Comparison of ENCODE assay signal across 9 mouse cellular contexts in the genomic region with DNA sequence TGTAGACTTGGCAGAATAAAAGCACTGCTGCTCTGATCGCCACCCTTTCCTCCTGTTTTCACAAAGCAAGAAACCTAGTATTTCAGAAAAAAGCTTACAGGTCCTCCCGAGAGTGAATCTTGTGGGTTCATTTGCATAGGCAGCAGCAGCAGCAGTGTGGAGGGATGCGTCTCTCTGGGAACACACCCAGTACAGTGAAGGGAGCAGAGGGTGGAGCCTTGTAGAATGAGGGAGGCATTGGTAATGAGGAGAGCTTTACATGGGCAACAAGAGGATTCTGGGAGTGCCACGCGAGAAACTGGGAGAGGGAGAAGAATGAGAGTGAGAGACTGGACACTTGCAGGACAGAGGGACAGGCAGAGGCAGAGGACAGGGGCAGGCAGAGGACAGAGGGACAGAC. TPM values are rescaled to one million over a fixed set of nuclear protein-coding genes. Genes with fewer than 3 reads are reported as not detected.
DNase-seq lines count a peak whose midpoint lies in the region; ATAC-seq lines count a peak whose summit lies in the region.
"Had no signal": no experiment of that assay in that cellular context is flagged by ENCODE, and none has a peak within 500 bp of the region (broad histone marks: within the 10 kb centered on the region; RNA-seq: fewer than 3 reads in every experiment).

No protein-coding gene starts in this region.

- H3K27me3 ChIP-seq in liver, embryonic 12.5 days (replicated peaks), result peaks cover 5% of the 10 kb centered on the region; the same call in 1 of the 2 replicates
- H3K27me3 ChIP-seq: intestine, embryonic 15.5 days had no signal

- H3K36me3 ChIP-seq in liver, embryonic 12.5 days, result peaks cover 9% of the 10 kb centered on the region; the same call in 1 of the 2 replicates
- H3K36me3 ChIP-seq: heart, embryonic 10.5 days; intestine, embryonic 15.5 days had no signal

- peak overlapping the region; percentile 55 for H3K27ac ChIP-seq in liver, embryonic 12.5 days
- H3K27ac ChIP-seq: intestine, embryonic 15.5 days had no signal

- intact Hi-C loops in left cerebral cortex, postnatal 36 days (cut with DNase I), result no loop called here
- intact Hi-C loops in left cerebral cortex, postnatal 10 days (cut with DNase I), result loop anchor here (5.0 kb wide), 1 partner anchor 73 kb away; no protein-coding TSS in a partner anchor

- peak overlapping the region; percentile 51 for H3K9ac ChIP-seq in liver, embryonic 12.5 days
- H3K9ac ChIP-seq: intestine, embryonic 15.5 days had no signal

- no peak overlapping the region for H3K4me3 ChIP-seq in liver, embryonic 12.5 days
- H3K4me3 ChIP-seq: heart, embryonic 10.5 days; intestine, embryonic 15.5 days had no signal

- no peaks in the 10 kb centered on the region for H3K9me3 ChIP-seq in liver, embryonic 12.5 days (replicated peaks)
- H3K9me3 ChIP-seq: heart, embryonic 10.5 days; intestine, embryonic 15.5 days had no signal

- peak; percentile 27 to 32 for DNase-seq in left cerebral cortex, postnatal 36 days (ENCODE audit: low spot score in 2 of 2)
- no peak for DNase-seq in left cerebral cortex, postnatal 10 days (ENCODE audit: extremely low spot score in 1 of 2, low spot score in 2 of 2)
- DNase-seq in A20 (ENCODE audit: low read depth, low spot score), result peak; percentile 30
- peak; percentile 86 for DNase-seq in ES-CJ7 (ENCODE audit: low read depth, low spot score)
- DNase-seq in urinary bladder, postnatal 10 days (ENCODE audit: low spot score), result no peak
- no peak for DNase-seq in layer of hippocampus, postnatal 14 days (ENCODE audit: low spot score in 2 of 2)

- no peak for ATAC-seq in liver, embryonic 12.5 days
- ATAC-seq: intestine, embryonic 15.5 days had no signal

- H3K4me1 ChIP-seq in liver, embryonic 12.5 days, result peaks cover 49% of the 10 kb centered on the region

- H3K4me2 ChIP-seq in liver, embryonic 12.5 days, result peak overlapping the region; percentile 36
- H3K4me2 ChIP-seq: intestine, embryonic 15.5 days had no signal

- whole genome bisulfite sequencing in liver, embryonic 12.5 days (ENCODE audit: insufficient replicate concordance), result 24% methylated on average over 5 of the region's 5 CpGs

RNA-seq across cellular contexts. Expression of a gene that starts 2.7 kb away (rescaled TPM):
- 100 to 1,000 TPM in 1 of 2 experiments, 10 to 100 TPM in 1; 90.5 to 103 TPM for total RNA-seq in left cerebral cortex, postnatal 36 days (2021)
- total RNA-seq in left cerebral cortex, postnatal 10 days (2021), result 10 to 100 TPM; 90.0 to 99.6 TPM
- 10.5 and 12.8 TPM in 2 replicates for polyA plus RNA-seq in liver, embryonic 12.5 days (2016; fragmentation: Nextera tagmentation; extraction: Ambion mirVana)
- total RNA-seq in layer of hippocampus, postnatal 14 days (2021), result 100 to 1,000 TPM in 1 of 2 experiments, 10 to 100 TPM in 1; 98.2 to 104 TPM

RNA-seq across cellular contexts. Expression of a gene that starts 31.4 kb away (rescaled TPM):
- total RNA-seq in left cerebral cortex, postnatal 36 days (2021), result 10 to 100 TPM; 14.5 to 15.9 TPM
- 1 to 10 TPM; 9.5 to 9.6 TPM for total RNA-seq in left cerebral cortex, postnatal 10 days (2021)
- polyA plus RNA-seq in liver, embryonic 12.5 days (2016; fragmentation: Nextera tagmentation; extraction: Ambion mirVana), result 0.11 and 0.37 TPM in 2 replicates
- total RNA-seq in layer of hippocampus, postnatal 14 days (2021), result 10 to 100 TPM; 10.7 to 14.1 TPM

Comparison
In these comparisons a context has a peak if more than half of its experiments do, and no peak if none do; other contexts are left out.
1. DNase-seq: peak in left cerebral cortex, postnatal 36 days (2 of 2), A20 (single experiment) and ES-CJ7 (single experiment); none in left cerebral cortex, postnatal 10 days (0 of 2), urinary bladder, postnatal 10 days (single experiment) and layer of hippocampus, postnatal 14 days (0 of 2).